Mouse (Mus musculus) left cerebral cortex, adult 8-10 months (tissue): ENCODE results near the gene Tbx10. TPM values are rescaled to one million over a fixed set of nuclear protein-coding genes. Genes with fewer than 3 reads are reported as not detected.
"Not testable (repeated sequence)": the region's sequence is repeated elsewhere in the genome, so short reads cannot be mapped to it uniquely, and the experiment has no call there.

Experiments used
- DNase-seq, 2 experiments: peaks; one replicate each; pipeline ENCODE4 v3.0.0; 2022; ENCODE audit warnings: low spot score in 2 of 2
- total RNA-seq, 4 experiments: library from RNA; stranded (reverse); gene quantifications; 2 replicates each; pipeline ENCODE4 v1.2.4; 2022

The Tbx10 gene
- total RNA-seq, 4 experiments from 2014 or later = not detected

DNA sequence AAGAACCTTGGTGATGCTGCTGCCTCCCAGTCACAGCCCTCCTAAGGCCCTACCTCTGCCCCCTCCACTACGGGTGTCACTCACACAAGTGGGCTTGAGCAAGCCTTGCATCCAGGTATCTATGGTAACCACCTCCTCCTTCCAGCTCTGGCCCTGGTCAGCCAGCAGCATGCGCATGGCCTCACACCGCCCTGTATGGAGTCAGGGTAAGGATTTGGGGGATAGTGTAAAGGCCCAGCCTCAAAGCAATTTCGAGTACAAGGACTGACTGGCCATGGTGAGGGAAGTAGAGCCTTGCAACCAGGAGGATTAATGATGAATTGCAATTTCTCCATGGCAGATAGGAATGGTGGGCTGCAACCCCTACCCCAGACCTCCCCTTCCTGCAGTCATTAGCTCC is 48.9 kb downstream of the Tbx10 start:
- not testable (repeated sequence) for DNase-seq

- no peak for DNase-seq
Measured at GRCm38 (mm10) chr19:4042124-4042523, 49.6 kb downstream of the Tbx10 start.

DNA sequence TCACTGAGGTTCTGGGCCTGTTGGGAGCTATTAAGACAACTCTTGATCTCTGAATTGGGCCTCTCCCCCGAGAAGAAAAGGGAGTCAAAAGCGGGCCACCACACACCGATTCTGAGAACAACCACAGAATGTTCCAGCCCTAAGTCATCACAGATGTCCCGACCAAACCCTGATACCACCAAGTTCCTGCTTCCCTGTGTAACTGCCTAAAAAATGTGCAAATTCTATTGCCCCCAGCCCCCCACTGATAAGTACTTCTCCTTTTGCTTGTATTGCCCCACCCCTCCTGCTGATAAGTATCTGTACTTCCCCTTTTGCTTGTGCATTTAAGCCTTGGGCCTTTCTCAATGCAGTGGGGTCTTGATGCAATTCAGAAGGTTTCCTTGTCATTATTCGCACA is 51.6 kb downstream of the Tbx10 start:
- not testable (repeated sequence) for DNase-seq

- DNase-seq = peak; percentile 63 to 84
Measured at GRCm38 (mm10) chr19:4045966-4046865, 53.7 kb downstream of the Tbx10 start, which contains the start of gene Gstp2. Gene Gstp2 (minus strand): TSS chr19:4046023.

- DNase-seq = no peak
Measured at GRCm38 (mm10) chr19:4046866-4047254, 54.3 kb downstream of the Tbx10 start.

DNA sequence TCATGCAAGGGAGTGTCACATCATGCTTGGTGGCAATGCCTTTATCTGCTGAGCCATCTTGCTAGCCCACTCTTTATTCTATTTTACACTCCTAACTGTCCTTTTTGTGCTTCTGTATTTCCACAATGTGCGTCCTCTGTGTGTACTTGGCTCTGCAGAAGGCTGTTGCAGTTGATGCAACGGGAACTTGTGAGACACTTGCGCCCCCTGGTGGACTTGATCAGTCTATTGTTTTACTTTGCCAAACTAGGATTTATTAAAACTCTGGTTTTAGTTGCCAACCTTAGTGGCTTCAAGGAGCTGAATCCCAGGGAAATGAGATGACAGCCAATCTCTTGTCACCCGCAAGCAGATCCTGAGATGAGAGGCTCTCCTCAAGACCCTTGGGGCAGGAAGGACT is 55.3 kb downstream of the Tbx10 start:
- peak; percentile 25 to 40 for DNase-seq

DNA sequence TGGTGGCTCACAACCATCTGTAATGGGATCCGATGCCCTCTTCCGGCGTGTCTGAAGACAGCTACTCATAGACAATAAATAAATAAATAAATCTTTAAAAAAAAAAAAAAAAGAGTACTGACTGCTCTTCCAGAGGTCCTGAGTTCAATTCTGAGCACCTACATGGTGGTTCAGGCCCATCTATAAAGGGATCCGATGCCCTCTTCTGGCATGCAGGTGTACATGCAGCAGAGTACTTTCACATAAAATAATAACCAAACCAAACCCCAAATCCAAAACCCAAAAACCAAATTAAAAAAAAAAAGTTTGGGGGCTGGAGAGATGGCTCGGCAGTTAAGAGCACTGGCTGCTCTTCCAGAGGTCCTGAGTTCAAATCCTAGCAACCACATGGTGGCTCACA is 56.5 kb downstream of the Tbx10 start:
- not testable (repeated sequence) for DNase-seq

Other genes starting within 250 kb of the Tbx10 start
- gene Kmt5b, start 225.3 kb upstream of the Tbx10 start, total RNA-seq = 10 to 100 TPM; 46.2 to 53.0 (median 50.5) TPM
- gene Chka, start 141.0 kb upstream of the Tbx10 start, total RNA-seq = 10 to 100 TPM; 68.4 to 87.2 (median 76.7) TPM
- 10 to 100 TPM; 14.9 to 26.1 (median 21.5) TPM for gene Tcirg1, start 85.6 kb upstream of the Tbx10 start, total RNA-seq
- gene Ndufs8, start 80.0 kb upstream of the Tbx10 start, total RNA-seq = 100 to 1,000 TPM; 136 to 159 (median 145) TPM
- gene Aldh3b1, start 62.9 kb upstream of the Tbx10 start, total RNA-seq = 1 to 10 TPM; 3.4 to 5.5 (median 5.1) TPM
- gene Unc93b1, start 57.6 kb upstream of the Tbx10 start, total RNA-seq = 10 to 100 TPM; 13.4 to 30.8 (median 20.0) TPM
- gene Aldh3b3, start 34.1 kb upstream of the Tbx10 start, total RNA-seq = under 1 TPM in 2 of 4 experiments, not detected in 2; 0.44 to 0.50 TPM
- gene Aldh3b2, start 20.4 kb upstream of the Tbx10 start, total RNA-seq = 1 to 10 TPM in 1 of 4 experiments, under 1 TPM in 3; 0.80 to 1.3 (median 0.91) TPM
- gene Acy3, start 6.2 kb upstream of the Tbx10 start, total RNA-seq = 1 to 10 TPM; 2.9 to 5.0 (median 4.5) TPM
- 10 to 100 TPM in 1 of 4 experiments, 1 to 10 TPM in 3; 7.4 to 10.5 (median 8.9) TPM for gene Nudt8, start 7.8 kb downstream of the Tbx10 start, total RNA-seq
- gene Gm49405, start 7.9 kb downstream of the Tbx10 start, total RNA-seq = 1 to 10 TPM in 2 of 4 experiments, under 1 TPM in 2; 0.76 to 1.3 (median 1.1) TPM
- gene Doc2g, start 10.6 kb downstream of the Tbx10 start, total RNA-seq = 10 to 100 TPM in 1 of 4 experiments, 1 to 10 TPM in 3; 3.9 to 11.7 (median 4.1) TPM
- gene Ndufv1, start 20.1 kb downstream of the Tbx10 start, total RNA-seq = 100 to 1,000 TPM; 243 to 273 (median 258) TPM
- gene Gstp1, start 45.2 kb downstream of the Tbx10 start, total RNA-seq = 100 to 1,000 TPM; 405 to 436 (median 416) TPM
- 10 to 100 TPM; 43.0 to 73.3 (median 55.7) TPM for gene Gstp2, start 53.3 kb downstream of the Tbx10 start, total RNA-seq
- gene Gstp3, start 66.8 kb downstream of the Tbx10 start, total RNA-seq = not detected
- not detected for gene Cabp2, start 88.8 kb downstream of the Tbx10 start, total RNA-seq
- gene Cdk2ap2, start 104.4 kb downstream of the Tbx10 start, total RNA-seq = 10 to 100 TPM; 20.2 to 28.9 (median 23.4) TPM
- 100 to 1,000 TPM; 199 to 206 (median 205) TPM for gene Pitpnm1, start 107.2 kb downstream of the Tbx10 start, total RNA-seq
- 100 to 1,000 TPM; 120 to 143 (median 134) TPM for gene Aip, start 133.1 kb downstream of the Tbx10 start, total RNA-seq
- gene Gpr152, start 147.0 kb downstream of the Tbx10 start, total RNA-seq = under 1 TPM in 1 of 4 experiments, not detected in 3; 0.08 TPM
- gene Cabp4, start 151.3 kb downstream of the Tbx10 start, total RNA-seq = under 1 TPM in 3 of 4 experiments, not detected in 1; 0.17 to 0.37 (median 0.34) TPM
- 10 to 100 TPM; 86.9 to 98.0 (median 92.5) TPM for gene Coro1b, start 155.9 kb downstream of the Tbx10 start, total RNA-seq
- gene Ptprcap, start 160.9 kb downstream of the Tbx10 start, total RNA-seq = 1 to 10 TPM; 1.6 to 2.2 (median 1.8) TPM
- 10 to 100 TPM; 28.6 to 39.6 (median 34.1) TPM for gene Rps6kb2, start 170.6 kb downstream of the Tbx10 start, total RNA-seq
- gene Carns1, start 182.7 kb downstream of the Tbx10 start, total RNA-seq = 10 to 100 TPM; 12.6 to 15.0 (median 13.4) TPM
- 1 to 10 TPM; 1.6 to 3.3 (median 2.7) TPM for gene Tbc1d10c, start 198.5 kb downstream of the Tbx10 start, total RNA-seq
- 100 to 1,000 TPM; 310 to 356 (median 326) TPM for gene Ppp1ca, start 199.3 kb downstream of the Tbx10 start, total RNA-seq
- 10 to 100 TPM in 3 of 4 experiments, 1 to 10 TPM in 1; 9.9 to 12.1 (median 11.0) TPM for gene Rad9a, start 208.9 kb downstream of the Tbx10 start, total RNA-seq
- gene Clcf1, start 221.5 kb downstream of the Tbx10 start, total RNA-seq = 1 to 10 TPM in 2 of 4 experiments, under 1 TPM in 2; 0.65 to 2.4 (median 1.2) TPM
- gene AC109138.7, start 221.6 kb downstream of the Tbx10 start, total RNA-seq = not detected
- gene Pold4, start 239.1 kb downstream of the Tbx10 start, total RNA-seq = 10 to 100 TPM; 16.1 to 23.6 (median 22.1) TPM